Mouse (Mus musculus) adrenal gland, postnatal 14 days (tissue): ENCODE measurements around the gene Ldb3. TPM values are rescaled to one million over a fixed set of nuclear protein-coding genes. Genes with fewer than 3 reads are reported as not detected.

ENCODE experiments used
- total RNA-seq: library from RNA; stranded (reverse); gene quantifications from 2 replicates; pipeline ENCODE4 v1.2.3, GENCODE M21; 2021

Ldb3 gene
- total RNA-seq, 1 experiment from 2014 or later: 0.44 TPM

Other genes starting within 250 kb of the Ldb3 start
- gene Fam25c, start 233.2 kb downstream of the Ldb3 start, total RNA-seq: 4.0 TPM in 1 of 2 replicates, not detected in the other
- 17.4 and 33.4 TPM in 2 replicates for gene Sncg, start 213.9 kb downstream of the Ldb3 start, total RNA-seq
- gene Mmrn2, start 213.2 kb downstream of the Ldb3 start, total RNA-seq: 34.2 and 35.1 TPM in 2 replicates
- 53.5 and 53.7 TPM in 2 replicates for gene Bmpr1a, start 85.3 kb downstream of the Ldb3 start, total RNA-seq
- gene 9230112D13Rik, start 65.9 kb downstream of the Ldb3 start, total RNA-seq: not detected in 2 replicates
- gene Opn4, start 11.5 kb upstream of the Ldb3 start, total RNA-seq: not detected in 2 replicates
- 78.3 and 79.8 TPM in 2 replicates for gene Wapl, start 85.2 kb upstream of the Ldb3 start, total RNA-seq
- 0.41 and 0.45 TPM in 2 replicates for gene Grid1, start 231.4 kb upstream of the Ldb3 start, total RNA-seq